Mouse (Mus musculus): ENCODE results near the gene Lsm10. TPM values are rescaled to one million over a fixed set of nuclear protein-coding genes. Genes with fewer than 3 reads are reported as not detected.

Lsm10 gene
- polyA plus RNA-seq, 1 experiment from 2014 or later, result 64.1 TPM

DNA sequence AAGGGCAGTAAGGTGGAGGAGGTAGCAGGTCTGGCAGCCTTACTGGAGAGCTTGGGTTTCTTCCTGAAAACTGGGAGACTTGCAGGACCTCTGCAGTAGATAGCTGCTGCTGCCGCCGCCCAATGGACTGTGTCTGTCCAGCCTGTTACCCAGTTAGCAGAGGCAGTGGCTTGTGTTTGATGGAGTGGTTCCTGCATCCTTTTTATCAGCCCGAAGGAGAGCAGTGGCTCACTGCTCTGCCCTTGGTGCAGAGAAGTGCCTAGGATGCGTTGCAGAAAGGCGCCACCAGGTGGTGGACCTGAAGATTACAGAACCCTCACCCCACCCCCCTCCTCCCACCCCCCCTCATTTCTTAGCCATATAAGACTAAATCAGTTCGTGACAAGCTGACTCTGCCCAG lies 17.5 kb downstream of the Lsm10 start:
- DNase-seq (ENCODE audit: low spot score) (peak; percentile 75), ATAC-seq (peak; percentile 7; the same call in 1 of the 2 replicates)
- no peaks in the 10 kb centered on the region for H3K27me3 ChIP-seq (replicated peaks; ENCODE audit: insufficient read depth, low read length)
- H3K4me3 ChIP-seq (ENCODE audit: low read depth, low read length), result no peak overlapping the region
- no peak overlapping the region for H3K9ac ChIP-seq (replicated peaks; ENCODE audit: low read depth)
- TF ChIP-seq CTCF (IDR thresholded peaks at IDR 0.05), result peak; percentile 76
- no peak for TF ChIP-seq EP300 (IDR thresholded peaks at IDR 0.05)
- H3K4me2 ChIP-seq (replicated peaks; ENCODE audit: low read depth, low read length), result no peak overlapping the region
- H3K4me1 ChIP-seq (ENCODE audit: insufficient read depth, low read depth, low read length), result peaks cover 26% of the 10 kb centered on the region; the same call in 1 of the 2 replicates
- WGBS, result 18% methylated on average over 6 of the region's 6 CpGs
- no peaks in the 10 kb centered on the region for H3K9me3 ChIP-seq (ENCODE audit: low read length)
- no peaks in the 10 kb centered on the region for H3K36me3 ChIP-seq (ENCODE audit: insufficient read depth, low read length)
- no peak overlapping the region for H3K27ac ChIP-seq (ENCODE audit: low read length)

DNA sequence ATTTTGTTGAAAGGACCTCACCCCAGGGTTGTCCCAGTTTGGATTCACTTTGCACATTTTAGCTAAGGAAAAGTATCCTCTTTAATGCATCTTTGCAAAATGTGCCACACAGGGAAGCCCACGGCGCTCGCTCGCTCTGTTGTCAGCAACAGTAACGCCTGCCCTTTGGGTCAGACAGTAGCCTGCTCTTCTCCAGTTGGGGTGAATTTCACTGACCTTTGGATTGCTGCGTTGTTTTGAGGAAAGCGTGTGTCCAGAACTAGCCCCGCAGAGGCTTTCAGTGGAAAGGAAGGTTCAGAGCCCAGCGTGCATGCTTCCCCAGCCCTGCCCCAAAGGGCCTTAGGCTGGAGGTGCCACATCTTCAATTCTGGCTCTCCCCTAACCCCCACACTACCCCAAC lies 19.0 kb downstream of the Lsm10 start:
- H3K9me3 ChIP-seq (ENCODE audit: low read length), result no peaks in the 10 kb centered on the region
- no peak overlapping the region for H3K9ac ChIP-seq (replicated peaks; ENCODE audit: low read depth)
- H3K27ac ChIP-seq (ENCODE audit: low read length), result no peak overlapping the region
- no peak for DNase-seq (ENCODE audit: low spot score)
- TF ChIP-seq EP300 (IDR thresholded peaks at IDR 0.05) (no peak), CTCF (IDR thresholded peaks at IDR 0.05) (no peak)
- peaks cover 14% of the 10 kb centered on the region; the same call in 1 of the 2 replicates for H3K4me1 ChIP-seq (ENCODE audit: insufficient read depth, low read depth, low read length)
- no peak for ATAC-seq
- WGBS, result 78% methylated on average over 9 of the region's 9 CpGs
- no peak overlapping the region for H3K4me2 ChIP-seq (replicated peaks; ENCODE audit: low read depth, low read length)
- H3K27me3 ChIP-seq (replicated peaks; ENCODE audit: insufficient read depth, low read length), result no peaks in the 10 kb centered on the region
- H3K4me3 ChIP-seq (ENCODE audit: low read depth, low read length), result no peak overlapping the region
- H3K36me3 ChIP-seq (ENCODE audit: insufficient read depth, low read length), result no peaks in the 10 kb centered on the region

GRCm38 (mm10) chr4:126115871-126116521 lies 19.6 kb downstream of the Lsm10 start:
- Histone ChIP-seq H3K4me2 (replicated peaks; ENCODE audit: low read depth, low read length) (no peak overlapping the region), H3K27ac (ENCODE audit: low read length) (no peak overlapping the region), H3K9ac (replicated peaks; ENCODE audit: low read depth) (no peak overlapping the region), H3K9me3 (ENCODE audit: low read length) (no peaks in the 10 kb centered on the region), H3K4me1 (ENCODE audit: insufficient read depth, low read depth, low read length) (peaks cover 10% of the 10 kb centered on the region; the same call in 1 of the 2 replicates), H3K4me3 (ENCODE audit: low read depth, low read length) (no peak overlapping the region), H3K36me3 (ENCODE audit: insufficient read depth, low read length) (no peaks in the 10 kb centered on the region), H3K27me3 (replicated peaks; ENCODE audit: insufficient read depth, low read length) (no peaks in the 10 kb centered on the region)
- ATAC-seq (no peak), DNase-seq (ENCODE audit: low spot score) (no peak)
- WGBS, result 54% methylated on average over 6 of the region's 6 CpGs
- TF ChIP-seq CTCF (IDR thresholded peaks at IDR 0.05) (no peak), EP300 (IDR thresholded peaks at IDR 0.05) (no peak)

GRCm38 (mm10) chr4:126117116-126117515 lies 20.7 kb downstream of the Lsm10 start:
- peaks cover 6% of the 10 kb centered on the region; the same call in 1 of the 2 replicates for H3K4me1 ChIP-seq (ENCODE audit: insufficient read depth, low read depth, low read length)
- peak; percentile 16; the same call in 1 of the 2 replicates for ATAC-seq
- no peaks in the 10 kb centered on the region for H3K27me3 ChIP-seq (replicated peaks; ENCODE audit: insufficient read depth, low read length)
- DNase-seq (ENCODE audit: low spot score), result peak; percentile 39
- no peak overlapping the region for H3K27ac ChIP-seq (ENCODE audit: low read length)
- H3K9me3 ChIP-seq (ENCODE audit: low read length), result no peaks in the 10 kb centered on the region
- WGBS, result 52% methylated on average over 7 of the region's 8 CpGs
- TF ChIP-seq EP300 (IDR thresholded peaks at IDR 0.05), result no peak
- no peak for TF ChIP-seq CTCF (IDR thresholded peaks at IDR 0.05)
- no peaks in the 10 kb centered on the region for H3K36me3 ChIP-seq (ENCODE audit: insufficient read depth, low read length)
- H3K9ac ChIP-seq (replicated peaks; ENCODE audit: low read depth), result no peak overlapping the region
- no peak overlapping the region for H3K4me2 ChIP-seq (replicated peaks; ENCODE audit: low read depth, low read length)
- no peak overlapping the region for H3K4me3 ChIP-seq (ENCODE audit: low read depth, low read length)

DNA sequence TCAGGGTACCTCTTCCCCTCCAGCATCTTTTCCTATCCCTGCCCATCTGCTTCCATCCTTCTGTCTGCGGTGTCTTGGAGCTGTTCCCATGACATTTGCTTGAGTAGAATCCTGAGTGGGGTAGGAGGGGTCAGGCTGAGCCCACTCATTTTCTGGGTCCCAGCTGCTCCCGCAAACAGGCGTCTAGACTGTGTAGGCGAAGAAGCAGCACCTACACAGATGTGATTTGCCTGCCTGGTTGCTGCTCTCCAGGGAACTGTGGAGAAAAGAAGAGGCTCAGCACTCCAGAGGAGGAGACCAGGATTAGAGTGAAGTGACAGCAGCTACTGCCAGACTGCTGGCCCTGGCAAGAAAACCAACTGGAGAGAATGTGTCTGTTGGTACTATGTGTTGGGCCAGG lies 22.2 kb downstream of the Lsm10 start:
- Histone ChIP-seq H3K9ac (replicated peaks; ENCODE audit: low read depth) (no peak overlapping the region), H3K4me3 (ENCODE audit: low read depth, low read length) (no peak overlapping the region), H3K9me3 (ENCODE audit: low read length) (no peaks in the 10 kb centered on the region), H3K36me3 (ENCODE audit: insufficient read depth, low read length) (no peaks in the 10 kb centered on the region), H3K4me1 (ENCODE audit: insufficient read depth, low read depth, low read length) (peaks cover 10% of the 10 kb centered on the region; the same call in 1 of the 2 replicates), H3K4me2 (replicated peaks; ENCODE audit: low read depth, low read length) (no peak overlapping the region), H3K27me3 (replicated peaks; ENCODE audit: insufficient read depth, low read length) (no peaks in the 10 kb centered on the region), H3K27ac (ENCODE audit: low read length) (no peak overlapping the region)
- WGBS, result 86% methylated on average over 4 of the region's 4 CpGs
- no peak for DNase-seq (ENCODE audit: low spot score)
- no peak for TF ChIP-seq CTCF (IDR thresholded peaks at IDR 0.05)
- no peak for TF ChIP-seq EP300 (IDR thresholded peaks at IDR 0.05)
- no peak for ATAC-seq

DNA sequence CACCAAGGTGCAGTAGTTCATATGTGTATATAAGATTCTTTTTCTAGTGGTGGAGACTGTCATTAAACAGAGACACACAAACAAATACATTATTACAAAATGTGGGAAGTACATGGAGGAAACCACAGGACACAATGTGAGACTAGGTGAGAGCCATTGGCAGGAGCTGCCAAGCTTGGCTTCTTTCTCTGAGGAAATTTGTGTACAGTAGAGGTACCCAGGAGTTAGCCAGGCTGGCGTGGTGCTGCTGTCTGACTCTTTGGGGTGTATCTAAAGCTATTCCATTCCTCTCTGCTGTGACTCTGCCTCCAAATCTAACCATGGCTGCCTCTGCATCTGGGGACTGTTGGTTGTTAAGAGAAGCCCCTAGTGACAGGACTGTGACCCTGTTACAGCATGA lies 22.6 kb downstream of the Lsm10 start:
- H3K36me3 ChIP-seq (ENCODE audit: insufficient read depth, low read length), result no peaks in the 10 kb centered on the region
- TF ChIP-seq EP300 (IDR thresholded peaks at IDR 0.05), result no peak
- TF ChIP-seq CTCF (IDR thresholded peaks at IDR 0.05), result no peak
- DNase-seq (ENCODE audit: low spot score) (no peak), ATAC-seq (no peak)
- no peak overlapping the region for H3K9ac ChIP-seq (replicated peaks; ENCODE audit: low read depth)
- H3K4me1 ChIP-seq (ENCODE audit: insufficient read depth, low read depth, low read length), result peaks cover 10% of the 10 kb centered on the region; the same call in 1 of the 2 replicates
- no peak overlapping the region for H3K27ac ChIP-seq (ENCODE audit: low read length)
- no peak overlapping the region for H3K4me2 ChIP-seq (replicated peaks; ENCODE audit: low read depth, low read length)
- WGBS, result 82% methylated on average over 1 of the region's 1 CpGs
- H3K9me3 ChIP-seq (ENCODE audit: low read length), result no peaks in the 10 kb centered on the region
- H3K4me3 ChIP-seq (ENCODE audit: low read depth, low read length), result no peak overlapping the region
- no peaks in the 10 kb centered on the region for H3K27me3 ChIP-seq (replicated peaks; ENCODE audit: insufficient read depth, low read length)

Measured in lung, postnatal 0 days (tissue).